Mouse (Mus musculus) heart, postnatal 4 days (tissue): ENCODE results near the gene Fam131a. TPM values are rescaled to one million over a fixed set of nuclear protein-coding genes. Genes with fewer than 3 reads are reported as not detected.
"Not testable (repeated sequence)": the region's sequence is repeated elsewhere in the genome, so short reads cannot be mapped to it uniquely, and the experiment has no call there.

Experiments
- DNase-seq: peaks from one replicate; pipeline ENCODE4 v3.0.0; 2021
- total RNA-seq, 2 experiments: library from RNA; stranded (reverse); gene quantifications; 2 replicates each; pipeline ENCODE4 v1.2.3; 2021

Fam131a gene
- total RNA-seq: 10 to 100 TPM in 1 of 2 experiments, 1 to 10 TPM in 1; 10.0 to 13.8 TPM

GRCm38 (mm10) chr16:20693111-20693701, at the start of gene Fam131a:
Fam131a (plus strand) TSS chr16:20693241.
- peak; percentile 93 for DNase-seq

GRCm38 (mm10) chr16:20643911-20644310, 49.1 kb upstream of the Fam131a start:
- DNase-seq: no peak

- DNase-seq: peak; percentile 98
Observed at GRCm38 (mm10) chr16:20651076-20651946, 41.7 kb upstream of the Fam131a start, which contains the start of gene Psmd2. Psmd2 (plus strand) TSS chr16:20651652.

GRCm38 (mm10) chr16:20651947-20652310, 41.1 kb upstream of the Fam131a start:
- DNase-seq: no peak

- no peak for DNase-seq
Observed at GRCm38 (mm10) chr16:20653315-20653714, 39.7 kb upstream of the Fam131a start.

- no peak for DNase-seq
Observed at GRCm38 (mm10) chr16:20657661-20658060, 35.4 kb upstream of the Fam131a start.

GRCm38 (mm10) chr16:20668013-20668412, 25.0 kb upstream of the Fam131a start, which contains the start of gene Eif4g1:
Eif4g1 (plus strand) TSS chr16:20668313.
- DNase-seq: not testable (repeated sequence)

- DNase-seq: no peak
Observed at GRCm38 (mm10) chr16:20670291-20670690, 22.8 kb upstream of the Fam131a start.

GRCm38 (mm10) chr16:20671886-20672285, 21.2 kb upstream of the Fam131a start:
- no peak for DNase-seq

GRCm38 (mm10) chr16:20672500-20672902, 20.5 kb upstream of the Fam131a start:
- DNase-seq: peak; percentile 97

- DNase-seq: peak; percentile 81
Observed at GRCm38 (mm10) chr16:20672965-20673705, 19.9 kb upstream of the Fam131a start.

GRCm38 (mm10) chr16:20673706-20674303, 19.2 kb upstream of the Fam131a start:
- DNase-seq: peak; percentile 38

- DNase-seq: no peak
Observed at GRCm38 (mm10) chr16:20675213-20675612, 17.8 kb upstream of the Fam131a start.

GRCm38 (mm10) chr16:20676702-20677101, 16.3 kb upstream of the Fam131a start:
- no peak for DNase-seq

GRCm38 (mm10) chr16:20677380-20677779, 15.7 kb upstream of the Fam131a start:
- no peak for DNase-seq

- peak; percentile 90 for DNase-seq
Observed at GRCm38 (mm10) chr16:20677974-20678675, 14.9 kb upstream of the Fam131a start.

GRCm38 (mm10) chr16:20690774-20691173, 2.3 kb upstream of the Fam131a start:
- DNase-seq: no peak

GRCm38 (mm10) chr16:20691617-20692016, 1.4 kb upstream of the Fam131a start:
- DNase-seq: no peak

GRCm38 (mm10) chr16:20692241-20692965, 638 bp upstream of the Fam131a start:
- no peak for DNase-seq

GRCm38 (mm10) chr16:20694781-20695180, 1.7 kb downstream of the Fam131a start:
- DNase-seq: peak; percentile 64
